Mouse (Mus musculus): Measurements from ENCODE around the gene Carmil2. TPM values are rescaled to one million over a fixed set of nuclear protein-coding genes. Genes with fewer than 3 reads are reported as not detected.

The Carmil2 gene
- total RNA-seq (2021) = 10 to 100 TPM; 39.4 to 40.8 TPM

GRCm38 (mm10) chr8:105685796-105686308 lies at the start of gene Carmil2:
Gene Carmil2, plus strand, starts transcription at chr8:105686274.
- DNase-seq = peak; percentile 62
- intact Hi-C loops (cut with DNase I) = loop anchor here (5.0 kb wide), 1 partner anchor 34 kb away; no protein-coding TSS in a partner anchor

- intact Hi-C loops (cut with DNase I) = no loop called here
- peak; percentile 58 for DNase-seq
Measured at GRCm38 (mm10) chr8:105636963-105637510, 49.0 kb upstream of the Carmil2 start, which contains the start of gene Agrp. Gene Agrp, minus strand, starts transcription at chr8:105637393.

- intact Hi-C loops (cut with DNase I) = no loop called here
- no peak for DNase-seq
Measured at GRCm38 (mm10) chr8:105637601-105638041, 48.5 kb upstream of the Carmil2 start.

GRCm38 (mm10) chr8:105638510-105638909 lies 47.6 kb upstream of the Carmil2 start:
- intact Hi-C loops (cut with DNase I) = no loop called here
- DNase-seq = no peak

- intact Hi-C loops (cut with DNase I) = no loop called here
- DNase-seq = no peak
Measured at GRCm38 (mm10) chr8:105639835-105640234, 46.2 kb upstream of the Carmil2 start.

GRCm38 (mm10) chr8:105640511-105640910 lies 45.6 kb upstream of the Carmil2 start:
- no peak for DNase-seq
- intact Hi-C loops (cut with DNase I) = no loop called here

- DNase-seq = no peak
- intact Hi-C loops (cut with DNase I) = no loop called here
Measured at GRCm38 (mm10) chr8:105645205-105645604, 40.9 kb upstream of the Carmil2 start.

- intact Hi-C loops (cut with DNase I) = no loop called here
- no peak for DNase-seq
Measured at GRCm38 (mm10) chr8:105648929-105649328, 37.1 kb upstream of the Carmil2 start.

GRCm38 (mm10) chr8:105657641-105658040 lies 28.4 kb upstream of the Carmil2 start:
- intact Hi-C loops (cut with DNase I) = no loop called here
- DNase-seq = no peak

- intact Hi-C loops (cut with DNase I) = no loop called here
- no peak for DNase-seq
Measured at GRCm38 (mm10) chr8:105661167-105661566, 24.9 kb upstream of the Carmil2 start.

GRCm38 (mm10) chr8:105677891-105678290 lies 8.2 kb upstream of the Carmil2 start:
- intact Hi-C loops (cut with DNase I) = no loop called here
- no peak for DNase-seq

- intact Hi-C loops (cut with DNase I) = loop anchor here (5.0 kb wide), 1 partner anchor 33 kb away; no protein-coding TSS in a partner anchor
- DNase-seq = no peak
Measured at GRCm38 (mm10) chr8:105685325-105685724, 749 bp upstream of the Carmil2 start.

GRCm38 (mm10) chr8:105686551-105686950 lies 477 bp downstream of the Carmil2 start:
- intact Hi-C loops (cut with DNase I) = loop anchor here (5.0 kb wide), 1 partner anchor 34 kb away; no protein-coding TSS in a partner anchor
- DNase-seq = no peak

- intact Hi-C loops (cut with DNase I) = loop anchor here (5.0 kb wide), 1 partner anchor 35 kb away; no protein-coding TSS in a partner anchor
- DNase-seq = no peak
Measured at GRCm38 (mm10) chr8:105687512-105687911, 1.4 kb downstream of the Carmil2 start.

- DNase-seq = no peak
- intact Hi-C loops (cut with DNase I) = loop anchor here (5.0 kb wide), 1 partner anchor 36 kb away; no protein-coding TSS in a partner anchor
Measured at GRCm38 (mm10) chr8:105688242-105688752, 2.2 kb downstream of the Carmil2 start.

- intact Hi-C loops (cut with DNase I) = loop anchor here (5.0 kb wide), 1 partner anchor 37 kb away; no protein-coding TSS in a partner anchor
- DNase-seq = no peak
Measured at GRCm38 (mm10) chr8:105689256-105689982, 3.3 kb downstream of the Carmil2 start.

- intact Hi-C loops (cut with DNase I) = loop anchor here (5.0 kb wide), 1 partner anchor 38 kb away; no protein-coding TSS in a partner anchor
- no peak for DNase-seq
Measured at GRCm38 (mm10) chr8:105689983-105690360, 3.9 kb downstream of the Carmil2 start.

- DNase-seq = no peak
- intact Hi-C loops (cut with DNase I) = no loop called here
Measured at GRCm38 (mm10) chr8:105690978-105691377, 4.9 kb downstream of the Carmil2 start.

GRCm38 (mm10) chr8:105692449-105693182 lies 6.5 kb downstream of the Carmil2 start:
- intact Hi-C loops (cut with DNase I) = no loop called here
- no peak for DNase-seq

- intact Hi-C loops (cut with DNase I) = no loop called here
- DNase-seq = peak; percentile 89
Measured at GRCm38 (mm10) chr8:105693648-105694047, 7.6 kb downstream of the Carmil2 start.

Data from left cerebral cortex, postnatal 4 days (tissue).